Mouse (Mus musculus) kidney, embryonic 14.5 days (tissue): Measurements from ENCODE around the gene Rft1. TPM values are rescaled to one million over a fixed set of nuclear protein-coding genes. Genes with fewer than 3 reads are reported as not detected.
"Not testable (repeated sequence)": the region's sequence is repeated elsewhere in the genome, so short reads cannot be mapped to it uniquely, and the experiment has no call there.

Experiments used
- ATAC-seq: fragments of 200-750 bp; cut with Nextera tagmentation; 2 replicates; pipeline ENCODE4 v1.8.0; 2017; ENCODE audit warnings: moderate number of reproducible peaks, mild to moderate bottlenecking, moderate TSS enrichment, moderate library complexity; ENCODE audit not compliant: low FRiP score, low TSS enrichment
- H3K27ac ChIP-seq: fragments of 300-500 bp; sonication (generic); 2 replicates; pipeline ENCODE4 v1.5.1; 2014; ENCODE audit warnings: low read depth, mild to moderate bottlenecking, low read length, moderate library complexity, mixed read lengths
- H3K27me3 ChIP-seq: fragments of 300-500 bp; sonication (generic); 2 replicates; pipeline ENCODE4 v1.6.1; 2014; ENCODE audit warnings: mild to moderate bottlenecking, low read length; ENCODE audit not compliant: control insufficient read depth, insufficient read depth
- H3K36me3 ChIP-seq: fragments of 300-500 bp; sonication (generic); 2 replicates; pipeline ENCODE4 v1.6.1; 2014; ENCODE audit warnings: low read length, mixed read lengths; ENCODE audit not compliant: control insufficient read depth, insufficient read depth
- H3K4me1 ChIP-seq: fragments of 300-500 bp; sonication (generic); 2 replicates; pipeline ENCODE4 v1.6.1; 2014; ENCODE audit warnings: low read length, mixed read lengths; ENCODE audit not compliant: control insufficient read depth, insufficient read depth
- H3K4me2 ChIP-seq: fragments of 300-500 bp; sonication (generic); replicated peaks from 2 replicates; pipeline ENCODE4 v1.6.1; 2014; ENCODE audit warnings: low read depth, mild to moderate bottlenecking, low read length
- H3K4me3 ChIP-seq: fragments of 300-500 bp; sonication (generic); 2 replicates; pipeline ENCODE4 v1.5.1; 2014; ENCODE audit warnings: mild to moderate bottlenecking, low read length
- H3K9ac ChIP-seq: fragments of 300-500 bp; sonication (generic); 2 replicates; pipeline ENCODE4 v1.6.1; 2014; ENCODE audit warnings: low read depth, mild to moderate bottlenecking, low read length, moderate library complexity
- H3K9me3 ChIP-seq: fragments of 300-500 bp; sonication (generic); 2 replicates; pipeline ENCODE4 v1.6.1; 2016; ENCODE audit warnings: low read length; ENCODE audit not compliant: control insufficient read depth
- WGBS: fragments of 180-500 bp; shearing (Covaris S2); extraction: QIAGEN DNeasy Blood & Tissue Kit; methylation state at CpG from one replicate; pipeline ENCODE4 v1.1.7; 2014; 5-methylcytosine and 5-hydroxymethylcytosine counted together
- polyA plus RNA-seq: library from polyadenylated mRNA; unstranded; fragments of >200 nt; fragmentation: Nextera tagmentation; extraction: Ambion mirVana; gene quantifications from 2 replicates; pipeline ENCODE4 v1.2.1, GENCODE M21; 2014

The Rft1 gene
- polyA plus RNA-seq, 1 experiment from 2014 or later = 19.4 TPM

DNA sequence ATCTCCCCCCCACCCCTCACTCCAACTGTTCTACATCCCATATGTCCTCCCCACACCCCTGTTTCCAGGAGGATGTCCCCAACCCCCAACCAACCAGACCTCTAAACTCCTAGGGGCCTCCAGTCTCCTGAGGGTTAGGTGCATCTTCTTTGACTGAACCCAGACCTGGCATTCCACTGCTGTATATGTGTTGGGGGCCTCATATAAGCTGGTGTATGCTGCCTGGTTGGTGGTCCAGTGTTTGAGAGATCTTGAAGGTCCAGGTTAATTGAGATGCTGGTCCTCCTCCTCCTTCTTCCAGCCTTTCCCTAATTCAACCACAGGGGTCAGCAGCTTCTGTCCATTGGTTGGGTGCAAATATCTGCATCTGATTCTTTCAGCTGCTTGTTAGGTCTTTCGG lies 64.5 kb downstream of the Rft1 start:
- WGBS = 87% methylated on average over 1 of the region's 1 CpGs
- not testable (repeated sequence) for ATAC-seq, H3K4me3 ChIP-seq

DNA sequence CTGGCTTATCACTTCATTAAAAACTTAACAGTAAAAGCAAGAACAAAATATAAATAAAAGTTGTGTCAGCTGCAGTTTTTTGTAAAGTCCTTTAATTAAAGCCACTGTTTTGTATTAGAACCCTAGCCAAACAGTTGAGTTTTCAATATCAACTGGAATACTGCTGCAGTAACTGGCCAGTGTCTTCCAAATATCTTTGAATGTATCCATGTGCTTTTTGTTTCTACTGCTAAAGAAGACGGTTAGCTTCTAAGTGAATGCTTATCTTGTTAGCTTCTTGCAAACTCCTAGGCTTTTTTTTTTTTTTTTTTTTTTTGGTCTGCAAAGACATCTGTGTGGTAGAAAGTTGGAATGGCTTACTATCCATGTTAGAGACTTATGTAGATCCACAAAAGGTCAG lies 65.4 kb downstream of the Rft1 start:
- ATAC-seq = no peak
- no peak overlapping the region for H3K4me2 ChIP-seq
- peaks cover 7% of the 10 kb centered on the region; the same call in 1 of the 2 replicates for H3K27me3 ChIP-seq
- peaks cover 7% of the 10 kb centered on the region for H3K4me1 ChIP-seq
- no peak overlapping the region for H3K4me3 ChIP-seq
- no peaks in the 10 kb centered on the region for H3K9me3 ChIP-seq
- 83% methylated on average over 1 of the region's 1 CpGs for WGBS
- H3K36me3 ChIP-seq = no peaks in the 10 kb centered on the region
- no peak overlapping the region for H3K9ac ChIP-seq
- H3K27ac ChIP-seq = no peak overlapping the region

More for the DNA sequence above, 64.5 kb downstream of the Rft1 start:
- H3K27ac ChIP-seq, H3K4me1 ChIP-seq, H3K9ac ChIP-seq, H3K9me3 ChIP-seq, H3K4me2 ChIP-seq, H3K36me3 ChIP-seq, H3K27me3 ChIP-seq: not testable (repeated sequence)

DNA sequence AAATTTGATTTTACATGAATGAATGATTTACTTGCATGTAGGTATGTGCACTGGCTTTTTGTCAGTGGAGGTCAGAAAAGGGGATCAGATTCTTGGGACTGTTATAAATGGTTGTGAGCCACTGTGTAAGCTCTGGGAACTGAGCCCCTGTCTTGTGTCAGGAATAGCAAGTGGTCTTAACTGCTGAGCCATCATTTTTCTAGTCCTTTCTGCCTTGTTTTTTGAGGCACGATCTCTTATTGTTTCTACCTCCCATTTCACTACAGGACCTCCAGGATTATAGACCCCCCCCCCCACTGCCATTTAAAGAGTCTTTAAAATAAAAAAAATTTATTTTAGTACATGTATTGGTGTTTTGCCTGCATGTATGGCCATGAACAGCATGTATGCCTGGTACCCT lies 67.7 kb downstream of the Rft1 start:
- 95% methylated on average over 1 of the region's 1 CpGs for WGBS

DNA sequence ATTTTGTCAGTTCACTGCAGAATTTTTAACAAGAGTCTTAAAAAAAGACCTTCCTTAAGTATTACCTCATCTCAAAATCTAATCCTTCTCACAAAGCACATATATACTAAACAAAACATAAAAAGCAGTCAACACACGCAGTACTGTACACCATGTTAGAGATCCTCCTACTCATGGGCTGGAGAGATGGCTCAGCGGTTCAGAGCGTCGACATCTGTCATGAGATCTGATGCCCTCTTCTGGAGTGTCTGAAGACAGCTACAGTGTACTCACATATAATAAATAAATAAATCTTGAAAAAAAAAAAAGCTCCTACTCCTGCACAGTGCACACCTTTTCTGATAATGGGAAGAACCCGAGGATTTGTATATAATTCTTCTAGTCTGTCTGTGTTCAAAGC lies 68.2 kb downstream of the Rft1 start:
- Histone ChIP-seq H3K4me2 (no peak overlapping the region), H3K4me1 (no peaks in the 10 kb centered on the region), H3K27me3 (no peaks in the 10 kb centered on the region), H3K9me3 (no peaks in the 10 kb centered on the region), H3K36me3 (no peaks in the 10 kb centered on the region), H3K9ac (no peak overlapping the region), H3K4me3 (no peak overlapping the region), H3K27ac (no peak overlapping the region)
- WGBS = 82% methylated on average over 5 of the region's 5 CpGs
- no peak for ATAC-seq

More for the DNA sequence above, 67.7 kb downstream of the Rft1 start:
- Histone ChIP-seq H3K36me3 (no peaks in the 10 kb centered on the region), H3K4me3 (no peak overlapping the region), H3K4me1 (peaks cover 2% of the 10 kb centered on the region), H3K9me3 (no peaks in the 10 kb centered on the region), H3K4me2 (no peak overlapping the region), H3K27me3 (no peaks in the 10 kb centered on the region), H3K27ac (no peak overlapping the region), H3K9ac (no peak overlapping the region)
- no peak for ATAC-seq

DNA sequence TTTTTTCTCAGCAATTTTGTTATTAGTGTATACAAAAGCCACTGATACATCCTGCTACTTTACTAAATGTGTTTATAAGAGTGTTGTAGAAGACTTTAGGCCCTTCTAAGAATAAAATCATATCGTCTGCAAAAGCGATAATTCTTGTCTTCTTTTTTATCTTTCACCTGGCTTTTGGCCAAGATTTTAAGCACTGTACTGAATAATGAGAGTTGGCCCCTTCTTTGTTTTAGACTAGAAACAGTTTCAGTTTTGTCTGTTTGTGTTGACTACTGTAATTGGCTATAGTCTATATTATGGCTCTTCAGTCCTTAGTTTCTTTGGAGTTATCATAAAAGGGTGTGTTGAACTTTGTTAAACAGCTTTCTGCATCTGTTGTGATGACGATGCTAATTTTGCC lies 77.7 kb downstream of the Rft1 start:
- ATAC-seq = no peak
- 81% methylated on average over 3 of the region's 3 CpGs for WGBS
- H3K9me3 ChIP-seq = no peaks in the 10 kb centered on the region

DNA sequence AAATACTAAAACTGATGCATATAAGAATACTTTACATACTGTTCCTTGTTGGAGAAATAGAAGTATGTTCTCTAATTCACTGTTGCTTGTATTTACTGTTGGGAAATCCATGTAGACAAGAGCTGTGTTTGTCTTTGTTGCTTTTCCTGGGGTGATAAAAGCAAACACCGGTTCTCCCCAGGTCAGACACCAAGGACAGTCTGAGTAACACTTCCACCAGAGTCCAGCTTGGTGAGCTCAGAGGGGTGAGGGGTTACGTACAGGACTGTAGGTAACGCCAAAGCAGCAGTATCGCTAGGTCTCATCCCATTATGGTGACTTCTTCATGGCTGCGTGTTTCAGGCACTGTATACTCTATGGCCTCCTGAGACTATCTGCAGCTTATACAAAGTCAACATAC lies 80.5 kb downstream of the Rft1 start:
- 94% methylated on average over 5 of the region's 5 CpGs for WGBS
- ATAC-seq = no peak
- no peak overlapping the region for H3K4me3 ChIP-seq
- H3K9me3 ChIP-seq = no peaks in the 10 kb centered on the region
- H3K4me1 ChIP-seq = no peaks in the 10 kb centered on the region
- no peaks in the 10 kb centered on the region for H3K36me3 ChIP-seq
- no peak overlapping the region for H3K27ac ChIP-seq
- H3K27me3 ChIP-seq = no peaks in the 10 kb centered on the region
- H3K4me2 ChIP-seq = no peak overlapping the region
- H3K9ac ChIP-seq = no peak overlapping the region

More for the DNA sequence above, 77.7 kb downstream of the Rft1 start:
- H3K4me2 ChIP-seq = no peak overlapping the region
- H3K27me3 ChIP-seq = no peaks in the 10 kb centered on the region
- H3K36me3 ChIP-seq = no peaks in the 10 kb centered on the region
- H3K4me1 ChIP-seq = no peaks in the 10 kb centered on the region
- no peak overlapping the region for H3K27ac ChIP-seq
- H3K9ac ChIP-seq = no peak overlapping the region
- no peak overlapping the region for H3K4me3 ChIP-seq

DNA sequence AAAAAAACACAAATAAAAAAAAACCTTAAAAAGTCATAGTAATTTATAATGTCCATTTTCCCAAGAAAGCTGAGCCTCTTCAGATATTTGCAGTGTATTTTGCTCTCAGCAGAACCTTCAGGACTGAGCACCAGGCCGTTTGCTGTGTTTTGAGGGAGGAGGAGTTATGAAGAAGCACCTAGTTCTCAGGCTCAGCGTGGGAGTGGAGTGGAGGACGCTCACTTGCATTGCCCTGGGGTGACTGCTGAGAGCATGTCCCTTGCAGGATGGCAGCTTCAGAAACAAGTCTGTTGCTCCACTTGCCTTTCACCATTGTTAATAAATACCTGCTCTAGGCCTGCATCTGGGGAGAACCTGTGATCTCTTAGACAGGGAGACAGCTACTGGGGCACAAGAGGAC lies 81.7 kb downstream of the Rft1 start:
- Histone ChIP-seq H3K9ac (no peak overlapping the region), H3K27ac (no peak overlapping the region), H3K4me2 (no peak overlapping the region), H3K36me3 (no peaks in the 10 kb centered on the region), H3K4me3 (no peak overlapping the region), H3K4me1 (no peaks in the 10 kb centered on the region), H3K9me3 (no peaks in the 10 kb centered on the region), H3K27me3 (no peaks in the 10 kb centered on the region)
- 43% methylated on average over 3 of the region's 3 CpGs for WGBS
- no peak for ATAC-seq

DNA sequence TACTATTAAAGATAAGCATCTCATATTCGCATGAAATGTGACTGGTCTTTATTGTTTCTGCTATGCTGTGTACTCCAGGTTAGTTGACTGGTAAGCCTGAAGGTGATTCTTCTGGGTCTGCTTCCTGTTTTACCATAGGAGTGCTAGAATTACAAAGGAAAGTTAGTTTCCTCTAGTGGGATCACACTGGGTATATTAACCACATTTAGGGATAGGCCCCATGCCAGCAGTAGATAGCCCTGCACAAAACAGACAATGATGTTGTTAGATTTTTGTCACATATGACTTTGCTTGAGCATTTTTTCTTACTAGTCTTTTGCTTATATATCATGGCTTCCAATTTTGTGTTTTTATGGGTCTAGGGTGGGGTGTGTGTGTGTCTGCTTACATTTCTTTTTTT lies 82.3 kb downstream of the Rft1 start:
- H3K4me2 ChIP-seq = no peak overlapping the region
- H3K27ac ChIP-seq = no peak overlapping the region
- no peaks in the 10 kb centered on the region for H3K36me3 ChIP-seq
- H3K4me1 ChIP-seq = no peaks in the 10 kb centered on the region
- H3K9ac ChIP-seq = no peak overlapping the region
- no peaks in the 10 kb centered on the region for H3K9me3 ChIP-seq
- WGBS = 88% methylated on average over 1 of the region's 1 CpGs
- no peak overlapping the region for H3K4me3 ChIP-seq
- no peak for ATAC-seq
- no peaks in the 10 kb centered on the region for H3K27me3 ChIP-seq
